Mouse (Mus musculus) limb, embryonic 12.5 days (tissue): ENCODE measurements around the gene Psmd13. TPM values are rescaled to one million over a fixed set of nuclear protein-coding genes. Genes with fewer than 3 reads are reported as not detected.

ENCODE experiments used
- ATAC-seq: fragments of 200-750 bp; cut with Nextera tagmentation; 2 replicates; pipeline ENCODE4 v1.8.0; 2017; ENCODE audit warnings: low read depth, moderate TSS enrichment; ENCODE audit not compliant: insufficient number of reproducible peaks, insufficient read depth, low FRiP score, low TSS enrichment
- H3K27ac ChIP-seq: fragments of 300-500 bp; sonication (generic); 2 replicates; pipeline ENCODE4 v1.5.1; 2016; ENCODE audit warnings: mild to moderate bottlenecking, moderate library complexity
- H3K27me3 ChIP-seq: fragments of 300-500 bp; sonication (generic); 2 replicates; pipeline ENCODE4 v1.6.1; 2016; ENCODE audit warnings: mild to moderate bottlenecking, moderate library complexity
- H3K36me3 ChIP-seq: fragments of 300-500 bp; sonication (generic); 2 replicates; pipeline ENCODE4 v1.6.1; 2016; ENCODE audit warnings: mild to moderate bottlenecking, moderate library complexity
- H3K4me1 ChIP-seq: fragments of 300-500 bp; sonication (generic); replicated peaks from 2 replicates; pipeline ENCODE4 v1.6.1; 2016
- H3K4me2 ChIP-seq: fragments of 300-500 bp; sonication (generic); 2 replicates; pipeline ENCODE4 v1.6.1; 2016; ENCODE audit warnings: mild to moderate bottlenecking, moderate library complexity
- H3K4me3 ChIP-seq: fragments of 300-500 bp; sonication (generic); replicated peaks from 2 replicates; pipeline ENCODE4 v1.5.1; 2016; ENCODE audit warnings: mild to moderate bottlenecking
- H3K9ac ChIP-seq: fragments of 300-500 bp; sonication (generic); replicated peaks from 2 replicates; pipeline ENCODE4 v1.6.1; 2016; ENCODE audit warnings: mild to moderate bottlenecking, moderate library complexity
- H3K9me3 ChIP-seq: fragments of 300-500 bp; sonication (generic); 2 replicates; pipeline ENCODE4 v1.6.1; 2016; ENCODE audit warnings: mild to moderate bottlenecking, moderate library complexity
- WGBS: fragments of 180-500 bp; shearing (Covaris S2); methylation state at CpG from one replicate; pipeline ENCODE4 v1.1.7; 2016; 5-methylcytosine and 5-hydroxymethylcytosine counted together
- polyA plus RNA-seq: library from polyadenylated mRNA; unstranded; fragments of >200 nt; fragmentation: Nextera tagmentation; extraction: Ambion mirVana; gene quantifications from 2 replicates; pipeline ENCODE4 v1.2.1, GENCODE M21; 2016

The Psmd13 gene
- polyA plus RNA-seq, 1 experiment from 2014 or later, result 302 TPM

DNA sequence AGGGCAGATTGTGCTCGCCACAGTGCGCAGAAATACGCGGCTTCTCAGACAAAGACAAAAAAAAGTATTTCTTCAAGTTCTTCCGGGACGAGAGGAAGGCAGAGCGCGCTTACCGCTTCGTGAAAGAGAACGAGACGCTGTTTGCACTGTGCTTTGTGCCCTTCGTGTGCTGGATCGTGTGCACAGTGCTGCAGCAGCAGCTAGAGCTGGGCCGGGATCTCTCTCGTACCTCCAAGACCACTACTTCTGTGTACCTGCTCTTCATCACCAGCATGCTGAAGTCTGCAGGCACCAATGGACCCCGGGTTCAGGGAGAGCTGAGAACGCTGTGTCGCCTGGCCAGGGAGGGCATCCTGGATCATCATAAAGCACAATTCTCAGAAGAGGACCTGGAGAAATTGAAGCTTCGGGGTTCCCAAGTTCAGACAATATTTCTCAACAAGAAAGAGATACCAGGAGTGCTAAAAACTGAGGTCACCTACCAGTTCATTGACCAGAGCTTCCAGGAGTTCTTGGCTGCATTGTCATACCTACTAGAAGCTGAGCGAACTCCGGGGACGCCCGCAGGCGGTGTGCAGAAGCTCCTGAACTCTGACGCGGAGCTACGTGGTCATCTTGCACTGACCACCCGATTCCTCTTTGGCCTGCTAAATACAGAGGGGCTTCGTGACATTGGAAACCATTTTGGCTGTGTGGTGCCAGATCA is 41.5 kb downstream of the Psmd13 start:
- WGBS, result 24% methylated on average over 30 of the region's 30 CpGs
- Histone ChIP-seq H3K36me3 (no peaks in the 10 kb centered on the region), H3K27me3 (peaks cover 75% of the 10 kb centered on the region), H3K27ac (no peak overlapping the region), H3K9me3 (no peaks in the 10 kb centered on the region), H3K4me1 (peaks cover 14% of the 10 kb centered on the region), H3K4me2 (peak overlapping the region; percentile 66), H3K9ac (no peak overlapping the region), H3K4me3 (peak overlapping the region; percentile 39)
- ATAC-seq, result no peak

DNA sequence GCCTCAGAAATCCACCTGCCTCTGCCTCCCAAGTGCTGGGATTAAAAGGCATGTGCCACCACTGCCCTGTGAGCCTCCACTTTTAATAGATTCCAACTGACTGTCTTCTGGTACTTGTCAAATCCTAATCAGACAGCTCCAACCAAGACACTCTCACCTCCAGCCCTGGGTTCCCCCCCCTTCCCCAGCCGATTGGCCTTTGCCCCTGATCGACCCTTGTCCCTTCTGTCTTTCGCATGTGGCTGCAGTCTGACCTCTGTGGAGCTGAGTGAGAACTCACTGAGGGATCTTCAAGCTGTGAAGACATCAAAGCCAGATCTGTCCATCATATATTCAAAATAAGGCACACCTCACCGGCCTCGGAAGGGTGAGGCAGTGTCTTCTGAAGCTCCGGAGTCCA is 45.4 kb downstream of the Psmd13 start:
- WGBS, result 82% methylated on average over 6 of the region's 6 CpGs
- no peaks in the 10 kb centered on the region for H3K36me3 ChIP-seq
- peaks cover 39% of the 10 kb centered on the region for H3K27me3 ChIP-seq
- no peak overlapping the region for H3K27ac ChIP-seq
- no peak overlapping the region for H3K4me3 ChIP-seq
- H3K4me1 ChIP-seq, result peaks cover 10% of the 10 kb centered on the region
- H3K9ac ChIP-seq, result no peak overlapping the region
- no peak for ATAC-seq
- 0 out of 2 replicates have a peak, but pooled peaks cover 5% of the 10 kb centered on the region for H3K9me3 ChIP-seq
- H3K4me2 ChIP-seq, result no peak overlapping the region

DNA sequence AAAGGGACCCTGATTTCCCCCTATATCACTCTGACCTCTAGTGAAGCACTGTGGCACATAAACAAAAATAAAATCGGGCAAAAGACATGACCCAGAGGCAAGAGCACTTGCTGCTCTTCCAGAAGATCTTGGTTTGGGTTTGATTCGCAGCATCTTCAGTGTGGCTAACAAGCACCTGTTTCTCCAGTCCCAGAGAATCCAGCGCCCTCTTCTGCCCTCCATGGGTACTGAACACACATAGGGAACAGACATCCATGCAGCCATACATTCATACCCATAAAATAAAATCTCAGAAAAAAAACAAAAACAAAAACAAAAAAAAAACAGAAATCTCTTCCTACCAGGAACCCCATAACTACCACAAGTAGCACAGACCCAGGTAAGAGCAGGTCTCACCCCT is 56.7 kb downstream of the Psmd13 start:
- no peaks in the 10 kb centered on the region for H3K36me3 ChIP-seq
- no peaks in the 10 kb centered on the region for H3K9me3 ChIP-seq
- no peak overlapping the region for H3K27ac ChIP-seq
- H3K4me3 ChIP-seq, result no peak overlapping the region
- H3K4me2 ChIP-seq, result no peak overlapping the region
- WGBS, result 45% methylated on average over 3 of the region's 3 CpGs
- no peak for ATAC-seq
- H3K9ac ChIP-seq, result no peak overlapping the region
- peaks cover 40% of the 10 kb centered on the region for H3K4me1 ChIP-seq
- H3K27me3 ChIP-seq, result peaks cover 17% of the 10 kb centered on the region

DNA sequence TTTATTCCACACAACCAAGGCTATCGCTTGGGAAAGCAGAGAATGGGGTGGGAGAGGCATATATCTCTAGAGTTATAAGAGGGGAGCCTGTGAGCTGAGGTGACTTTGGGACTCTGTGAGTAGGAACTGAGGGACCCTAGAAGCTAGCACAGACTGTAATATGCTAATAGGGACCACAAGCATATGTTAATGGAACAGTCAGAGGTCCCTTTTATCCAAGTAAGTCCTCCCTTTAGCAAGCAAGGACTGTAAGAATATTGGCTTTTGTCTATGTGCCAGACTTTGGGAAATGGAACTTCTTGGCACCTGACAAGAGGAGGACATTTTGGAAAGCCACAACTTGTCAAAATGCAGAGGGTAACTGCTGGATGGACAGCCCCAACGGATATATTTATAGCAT is 57.1 kb downstream of the Psmd13 start:
- no peaks in the 10 kb centered on the region for H3K9me3 ChIP-seq
- 27% methylated on average over 2 of the region's 2 CpGs for WGBS
- H3K27ac ChIP-seq, result peak overlapping the region; percentile 84; the same call in 1 of the 2 replicates
- H3K9ac ChIP-seq, result no peak overlapping the region
- no peak overlapping the region for H3K4me3 ChIP-seq
- H3K4me2 ChIP-seq, result peak overlapping the region; percentile 50
- no peaks in the 10 kb centered on the region for H3K36me3 ChIP-seq
- peaks cover 17% of the 10 kb centered on the region for H3K27me3 ChIP-seq
- no peak for ATAC-seq
- H3K4me1 ChIP-seq, result peaks cover 40% of the 10 kb centered on the region

DNA sequence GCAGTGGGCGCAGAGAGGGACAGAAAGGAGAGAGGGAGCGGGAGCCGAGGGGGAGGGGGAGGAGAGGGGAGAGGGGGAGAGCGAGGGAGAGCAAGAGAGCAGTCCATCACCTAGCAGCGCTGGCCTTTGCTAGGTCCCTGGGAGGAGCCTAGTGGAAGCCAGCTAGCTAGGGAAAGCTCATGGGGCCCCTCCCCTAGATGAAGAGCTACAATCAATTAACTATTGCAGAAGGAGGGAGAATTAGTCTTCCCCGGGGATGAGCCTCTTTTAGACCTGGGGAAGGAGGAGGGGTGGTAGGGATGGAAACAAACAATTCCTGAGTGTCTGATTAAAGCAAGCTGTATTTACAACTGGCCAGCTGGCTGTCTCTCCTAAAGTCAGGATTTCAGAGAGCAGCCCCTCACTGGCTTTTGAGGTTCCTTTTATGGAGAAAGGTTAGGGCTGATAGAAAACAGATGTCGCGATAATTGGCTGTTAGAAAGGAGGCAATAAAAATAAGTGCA is 58.0 kb downstream of the Psmd13 start:
- Histone ChIP-seq H3K36me3 (peaks cover 6% of the 10 kb centered on the region; the same call in 1 of the 2 replicates), H3K27me3 (peaks cover 15% of the 10 kb centered on the region), H3K9me3 (no peaks in the 10 kb centered on the region), H3K4me1 (peaks cover 40% of the 10 kb centered on the region), H3K9ac (peak overlapping the region; percentile 37; the same call in 1 of the 2 replicates), H3K27ac (peak overlapping the region; percentile 84), H3K4me3 (peak overlapping the region; percentile 12; the same call in 1 of the 2 replicates), H3K4me2 (peak overlapping the region; percentile 50)
- WGBS, result 0% methylated on average over 8 of the region's 8 CpGs
- ATAC-seq, result peak; percentile 43

DNA sequence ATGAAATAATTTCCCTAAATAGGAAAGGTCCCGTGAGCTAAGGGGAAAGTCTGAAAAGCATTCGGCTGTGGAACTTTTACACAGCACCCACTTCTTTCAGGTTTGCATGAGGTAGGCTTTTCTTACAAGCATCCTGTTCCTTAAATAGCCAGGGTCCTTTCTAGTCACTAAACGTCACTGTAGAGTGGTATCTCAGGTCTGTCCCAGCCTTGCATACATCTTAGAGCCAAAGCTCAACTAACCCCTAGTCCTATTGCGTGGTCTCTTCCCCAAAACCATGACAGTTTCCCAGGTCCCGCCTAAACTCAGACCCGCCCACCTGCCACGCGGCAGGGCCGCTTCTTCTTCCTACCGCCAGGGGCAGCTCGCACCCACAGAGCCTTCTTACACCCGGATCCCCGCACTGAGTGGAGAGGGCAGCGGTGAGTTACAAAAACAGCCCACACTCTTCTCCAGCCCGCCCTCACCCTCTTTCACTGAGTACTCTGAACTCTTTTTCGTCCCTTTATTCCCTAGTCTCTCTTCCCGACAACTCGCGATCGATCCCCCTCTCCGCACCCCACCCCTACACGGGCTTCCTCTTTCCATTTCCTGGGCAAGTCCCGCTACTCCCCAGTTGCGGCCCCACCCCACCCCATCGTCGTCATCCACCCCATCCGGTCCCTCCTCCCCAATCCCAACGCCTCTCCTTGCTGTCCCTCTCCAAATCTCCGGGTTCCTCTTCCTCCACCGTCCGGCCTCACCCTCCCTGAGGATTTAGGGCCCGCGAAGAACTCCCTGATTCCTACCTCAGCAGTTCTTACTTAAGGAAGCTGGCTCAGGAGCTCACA is 59.7 kb downstream of the Psmd13 start, which contains the start of gene Pgghg:
Gene Pgghg, plus strand, starts transcription at position 170 of the 830 bp plus-strand sequence.
- peaks cover 6% of the 10 kb centered on the region; the same call in 1 of the 2 replicates for H3K27me3 ChIP-seq
- H3K9me3 ChIP-seq, result no peaks in the 10 kb centered on the region
- peaks cover 23% of the 10 kb centered on the region for H3K36me3 ChIP-seq
- WGBS, result 2% methylated on average over 33 of the region's 33 CpGs
- peak within 1 kb of the TSS; percentile 84 for H3K27ac ChIP-seq
- peak within 1 kb of the TSS; percentile 55 for H3K4me3 ChIP-seq
- peaks cover 37% of the 10 kb centered on the region for H3K4me1 ChIP-seq
- H3K4me2 ChIP-seq, result peak within 1 kb of the TSS; percentile 70
- peak; percentile 83 for ATAC-seq
- peak within 1 kb of the TSS; percentile 75 for H3K9ac ChIP-seq

DNA sequence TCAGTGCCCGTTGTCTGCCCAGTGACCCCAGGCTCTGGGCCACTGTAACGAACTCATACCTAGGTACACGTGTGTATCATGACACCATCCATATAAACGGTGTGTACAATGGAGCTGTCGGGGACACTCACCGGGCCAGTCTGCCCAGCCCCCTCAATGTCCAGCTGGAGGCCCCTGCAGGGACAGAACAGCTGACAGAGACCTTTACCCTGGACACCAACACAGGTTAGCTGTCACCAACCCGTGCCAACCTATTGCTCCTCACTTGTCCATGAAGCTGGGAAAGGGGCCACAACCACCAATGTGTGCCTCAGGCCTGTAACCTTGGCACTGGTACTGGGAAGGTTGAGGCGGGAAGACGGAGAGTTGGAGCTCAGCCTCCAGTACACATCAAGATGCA is 60.6 kb downstream of the Psmd13 start:
- Histone ChIP-seq H3K4me2 (peak overlapping the region; percentile 70), H3K9ac (peak overlapping the region; percentile 75), H3K4me1 (peaks cover 37% of the 10 kb centered on the region), H3K27ac (peak overlapping the region; percentile 83), H3K36me3 (peaks cover 32% of the 10 kb centered on the region), H3K27me3 (no peaks in the 10 kb centered on the region), H3K4me3 (peak overlapping the region; percentile 55), H3K9me3 (no peaks in the 10 kb centered on the region)
- WGBS, result 49% methylated on average over 9 of the region's 9 CpGs
- no peak for ATAC-seq

DNA sequence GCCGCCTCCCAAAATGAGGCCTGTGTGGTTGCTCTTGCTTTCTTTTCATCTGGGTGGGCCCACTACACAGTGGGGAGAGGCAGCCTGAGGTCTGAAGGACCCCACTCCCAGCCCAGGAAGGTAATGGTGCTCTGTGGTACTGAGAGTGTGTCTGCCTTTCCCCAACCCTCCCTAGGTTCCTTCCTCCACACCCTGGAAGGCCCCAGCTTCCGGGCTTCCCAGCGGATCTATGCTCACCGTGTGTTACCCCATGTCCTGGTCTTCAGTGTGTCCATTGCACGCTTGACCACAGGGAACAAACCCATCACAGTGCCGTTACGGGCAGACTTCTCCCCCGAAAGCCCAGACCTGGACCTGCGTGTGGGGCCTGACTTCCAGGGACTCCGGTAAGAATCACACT is 61.0 kb downstream of the Psmd13 start:
- H3K27me3 ChIP-seq, result no peaks in the 10 kb centered on the region
- H3K4me1 ChIP-seq, result peaks cover 37% of the 10 kb centered on the region
- H3K4me3 ChIP-seq, result no peak overlapping the region
- H3K9me3 ChIP-seq, result no peaks in the 10 kb centered on the region
- H3K4me2 ChIP-seq, result no peak overlapping the region
- H3K27ac ChIP-seq, result peak overlapping the region; percentile 53; the same call in 1 of the 2 replicates
- no peak overlapping the region for H3K9ac ChIP-seq
- peaks cover 37% of the 10 kb centered on the region for H3K36me3 ChIP-seq
- 87% methylated on average over 10 of the region's 10 CpGs for WGBS
- ATAC-seq, result no peak

DNA sequence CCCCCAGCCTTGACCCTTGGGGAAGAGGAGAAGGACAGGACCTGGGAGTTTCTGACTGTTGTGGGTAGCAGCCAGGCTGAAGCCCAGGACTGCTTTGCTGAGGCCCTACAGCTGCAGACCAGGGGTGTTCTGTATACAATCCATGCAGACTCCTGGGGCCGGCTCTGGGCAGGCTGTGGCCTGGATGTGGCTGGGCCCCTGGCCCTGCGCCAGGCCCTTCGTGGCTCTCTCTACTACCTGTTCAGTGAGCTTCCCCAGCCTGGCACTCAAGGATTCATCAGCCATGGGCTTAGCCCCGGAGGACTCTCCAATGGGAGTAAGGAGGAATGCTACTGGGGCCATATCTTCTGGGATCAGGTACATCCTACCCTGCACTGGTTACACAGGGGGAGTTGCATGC is 61.6 kb downstream of the Psmd13 start:
- Histone ChIP-seq H3K9me3 (no peaks in the 10 kb centered on the region), H3K9ac (no peak overlapping the region), H3K4me1 (peaks cover 37% of the 10 kb centered on the region), H3K36me3 (peaks cover 42% of the 10 kb centered on the region), H3K4me2 (no peak overlapping the region), H3K4me3 (no peak overlapping the region), H3K27ac (peak overlapping the region; percentile 53; the same call in 1 of the 2 replicates), H3K27me3 (no peaks in the 10 kb centered on the region)
- no peak for ATAC-seq
- 82% methylated on average over 4 of the region's 4 CpGs for WGBS

DNA sequence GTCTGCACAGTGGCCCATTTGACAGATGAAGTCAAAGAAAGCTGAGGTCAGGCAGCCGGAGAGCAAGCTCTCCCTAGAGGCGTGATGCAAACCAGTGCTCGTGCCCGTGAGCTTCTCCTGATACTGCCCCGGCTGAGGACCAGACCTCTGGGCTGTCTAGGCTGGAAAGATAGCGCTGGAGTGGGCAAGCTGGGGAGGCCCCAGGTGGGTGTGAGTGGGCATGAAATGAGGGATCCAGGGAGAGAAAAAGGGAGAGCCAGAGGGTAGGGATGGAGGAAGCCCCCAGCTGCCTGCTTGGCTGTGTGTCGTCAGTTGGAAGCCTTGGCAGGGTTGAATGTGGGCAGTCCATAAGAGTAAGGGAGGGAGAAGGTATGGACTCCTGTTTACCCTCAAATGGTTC is 62.5 kb downstream of the Psmd13 start:
- peaks cover 31% of the 10 kb centered on the region for H3K4me1 ChIP-seq
- peaks cover 51% of the 10 kb centered on the region for H3K36me3 ChIP-seq
- no peaks in the 10 kb centered on the region for H3K9me3 ChIP-seq
- no peak overlapping the region for H3K9ac ChIP-seq
- no peak overlapping the region for H3K27ac ChIP-seq
- no peaks in the 10 kb centered on the region for H3K27me3 ChIP-seq
- no peak overlapping the region for H3K4me2 ChIP-seq
- ATAC-seq, result no peak
- WGBS, result 93% methylated on average over 7 of the region's 7 CpGs
- no peak overlapping the region for H3K4me3 ChIP-seq

DNA sequence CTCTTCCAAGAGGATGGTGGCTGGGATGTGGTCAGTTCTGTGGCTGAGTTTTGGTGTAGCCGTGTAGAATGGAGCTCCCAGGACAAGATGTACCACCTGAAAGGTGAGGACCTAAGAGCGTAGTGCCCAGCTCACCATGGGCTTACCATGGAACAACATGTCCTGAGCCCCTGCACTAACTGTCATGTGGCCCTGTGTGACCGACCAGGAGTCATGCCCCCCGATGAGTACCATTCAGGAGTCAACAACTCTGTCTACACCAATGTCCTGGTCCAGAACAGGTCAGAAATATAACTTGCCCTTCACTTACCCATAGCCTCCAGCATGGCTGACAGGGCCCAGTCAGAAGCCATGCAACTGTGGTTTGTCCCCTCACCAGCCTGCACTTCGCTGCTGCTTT is 63.5 kb downstream of the Psmd13 start:
- no peaks in the 10 kb centered on the region for H3K27me3 ChIP-seq
- ATAC-seq, result no peak
- peaks cover 29% of the 10 kb centered on the region for H3K4me1 ChIP-seq
- WGBS, result 94% methylated on average over 5 of the region's 5 CpGs
- H3K36me3 ChIP-seq, result peaks cover 61% of the 10 kb centered on the region
- H3K4me3 ChIP-seq, result no peak overlapping the region
- H3K9ac ChIP-seq, result no peak overlapping the region
- H3K9me3 ChIP-seq, result no peaks in the 10 kb centered on the region
- H3K4me2 ChIP-seq, result no peak overlapping the region
- no peak overlapping the region for H3K27ac ChIP-seq
